Mouse (Mus musculus): Measurements from ENCODE around the gene Rbpj. TPM values are rescaled to one million over a fixed set of nuclear protein-coding genes. Genes with fewer than 3 reads are reported as not detected.

Rbpj gene
- polyA plus RNA-seq, 1 experiment from 2014 or later = 54.7 TPM

DNA sequence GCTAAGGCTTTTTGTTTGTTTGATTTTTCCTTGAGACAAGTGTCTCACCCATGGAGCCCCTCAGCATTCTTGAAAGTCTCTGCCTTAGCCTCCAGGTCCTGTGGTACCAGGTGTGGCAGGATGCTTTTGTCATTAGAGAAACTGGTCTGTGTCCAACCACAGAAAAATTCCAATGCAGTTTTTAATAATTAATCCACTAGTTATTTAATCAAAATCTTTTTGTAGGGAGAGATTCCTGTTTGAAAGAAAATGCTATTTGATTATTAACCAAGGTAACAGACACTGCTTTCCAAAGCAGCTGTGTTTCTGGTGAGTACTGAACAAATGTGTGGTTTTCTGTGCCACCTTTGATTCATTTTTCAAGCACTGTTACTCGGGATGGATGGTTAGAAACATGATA is 190.6 kb downstream of the Rbpj start:
- Histone ChIP-seq H3K4me2 (ENCODE audit: low read depth, severe bottlenecking) (no peak overlapping the region), H3K9ac (ENCODE audit: low read length) (no peak overlapping the region), H3K9me3 (ENCODE audit: control insufficient read depth, low read length) (no peaks in the 10 kb centered on the region), H3K4me3 (ENCODE audit: low read depth, low read length) (no peak overlapping the region), H3K27me3 (ENCODE audit: control insufficient read depth, insufficient read depth, low read length) (no peaks in the 10 kb centered on the region), H3K36me3 (ENCODE audit: control insufficient read depth, insufficient read depth, low read length) (peaks cover 4% of the 10 kb centered on the region; the same call in 1 of the 2 replicates), H3K4me1 (ENCODE audit: control insufficient read depth, insufficient read depth, low read length) (no peaks in the 10 kb centered on the region), H3K27ac (replicated peaks; ENCODE audit: low read depth, low read length) (no peak overlapping the region)
- DNase-seq (ENCODE audit: low spot score) = no peak
- ATAC-seq (ENCODE audit: insufficient number of reproducible peaks, low FRiP score, low TSS enrichment, low read depth) = no peak
- 21% methylated on average over 1 of the region's 1 CpGs for whole genome bisulfite sequencing

GRCm38 (mm10) chr5:53657925-53658324 is 192.0 kb downstream of the Rbpj start:
- Histone ChIP-seq H3K27me3 (ENCODE audit: control insufficient read depth, insufficient read depth, low read length) (no peaks in the 10 kb centered on the region), H3K36me3 (ENCODE audit: control insufficient read depth, insufficient read depth, low read length) (no peaks in the 10 kb centered on the region), H3K4me2 (ENCODE audit: low read depth, severe bottlenecking) (no peak overlapping the region), H3K27ac (replicated peaks; ENCODE audit: low read depth, low read length) (no peak overlapping the region), H3K9me3 (ENCODE audit: control insufficient read depth, low read length) (no peaks in the 10 kb centered on the region), H3K4me1 (ENCODE audit: control insufficient read depth, insufficient read depth, low read length) (no peaks in the 10 kb centered on the region), H3K9ac (ENCODE audit: low read length) (no peak overlapping the region), H3K4me3 (ENCODE audit: low read depth, low read length) (no peak overlapping the region)
- no peak for ATAC-seq (ENCODE audit: insufficient number of reproducible peaks, low FRiP score, low TSS enrichment, low read depth)
- 74% methylated on average over 6 of the region's 6 CpGs for WGBS
- peak; percentile 57 for DNase-seq (ENCODE audit: low spot score)

DNA sequence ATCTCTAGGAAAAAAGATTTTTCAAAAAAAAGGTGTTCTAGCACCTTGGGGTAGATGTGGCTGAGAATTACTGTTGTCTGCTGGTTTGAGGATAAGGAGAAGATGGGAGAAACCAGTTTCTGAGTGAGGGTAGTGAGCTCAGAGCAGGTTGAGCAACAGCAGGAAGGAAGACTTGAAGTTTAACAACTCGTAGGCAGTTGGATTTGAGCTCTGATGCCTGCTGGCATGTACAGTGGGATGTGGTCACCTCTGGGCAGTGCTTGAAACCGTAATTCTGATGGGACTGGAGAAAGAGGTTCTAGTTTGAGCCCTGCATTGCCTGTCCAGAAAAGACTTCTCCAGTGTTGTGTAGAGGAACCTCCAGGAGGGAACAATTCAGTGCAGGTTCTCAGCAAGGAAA is 195.6 kb downstream of the Rbpj start:
- Histone ChIP-seq H3K36me3 (ENCODE audit: control insufficient read depth, insufficient read depth, low read length) (no peaks in the 10 kb centered on the region), H3K27ac (replicated peaks; ENCODE audit: low read depth, low read length) (no peak overlapping the region), H3K9ac (ENCODE audit: low read length) (no peak overlapping the region), H3K9me3 (ENCODE audit: control insufficient read depth, low read length) (no peaks in the 10 kb centered on the region), H3K4me2 (ENCODE audit: low read depth, severe bottlenecking) (no peak overlapping the region), H3K27me3 (ENCODE audit: control insufficient read depth, insufficient read depth, low read length) (no peaks in the 10 kb centered on the region), H3K4me1 (ENCODE audit: control insufficient read depth, insufficient read depth, low read length) (no peaks in the 10 kb centered on the region), H3K4me3 (ENCODE audit: low read depth, low read length) (no peak overlapping the region)
- ATAC-seq (ENCODE audit: insufficient number of reproducible peaks, low FRiP score, low TSS enrichment, low read depth) (no peak), DNase-seq (ENCODE audit: low spot score) (no peak)
- WGBS = 85% methylated on average over 2 of the region's 2 CpGs

DNA sequence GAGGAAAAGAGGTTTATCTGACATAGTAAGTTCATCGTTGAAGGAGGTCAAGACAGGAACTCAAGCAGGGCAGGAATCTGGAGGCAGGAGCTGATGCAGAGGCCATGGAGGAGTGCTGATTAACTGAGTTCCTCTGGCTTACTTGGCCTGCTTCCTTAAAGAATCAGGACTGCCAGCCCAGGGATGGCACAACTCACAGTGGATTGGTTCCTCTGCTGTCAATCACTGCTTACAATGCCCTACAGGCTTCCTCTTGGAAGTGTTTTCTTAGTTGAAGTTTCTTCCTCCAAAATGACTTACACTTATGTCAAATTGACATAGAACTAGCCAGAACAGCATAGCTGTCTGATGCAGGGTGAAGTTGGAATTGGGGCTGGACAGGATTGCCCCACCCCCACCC is 196.5 kb downstream of the Rbpj start:
- DNase-seq (ENCODE audit: low spot score) (no peak), ATAC-seq (ENCODE audit: insufficient number of reproducible peaks, low FRiP score, low TSS enrichment, low read depth) (no peak)
- Histone ChIP-seq H3K36me3 (ENCODE audit: control insufficient read depth, insufficient read depth, low read length) (no peaks in the 10 kb centered on the region), H3K27ac (replicated peaks; ENCODE audit: low read depth, low read length) (no peak overlapping the region), H3K4me3 (ENCODE audit: low read depth, low read length) (no peak overlapping the region), H3K9ac (ENCODE audit: low read length) (no peak overlapping the region), H3K4me2 (ENCODE audit: low read depth, severe bottlenecking) (no peak overlapping the region), H3K9me3 (ENCODE audit: control insufficient read depth, low read length) (no peaks in the 10 kb centered on the region), H3K4me1 (ENCODE audit: control insufficient read depth, insufficient read depth, low read length) (no peaks in the 10 kb centered on the region), H3K27me3 (ENCODE audit: control insufficient read depth, insufficient read depth, low read length) (no peaks in the 10 kb centered on the region)
- WGBS = 43% methylated on average over 1 of the region's 1 CpGs

DNA sequence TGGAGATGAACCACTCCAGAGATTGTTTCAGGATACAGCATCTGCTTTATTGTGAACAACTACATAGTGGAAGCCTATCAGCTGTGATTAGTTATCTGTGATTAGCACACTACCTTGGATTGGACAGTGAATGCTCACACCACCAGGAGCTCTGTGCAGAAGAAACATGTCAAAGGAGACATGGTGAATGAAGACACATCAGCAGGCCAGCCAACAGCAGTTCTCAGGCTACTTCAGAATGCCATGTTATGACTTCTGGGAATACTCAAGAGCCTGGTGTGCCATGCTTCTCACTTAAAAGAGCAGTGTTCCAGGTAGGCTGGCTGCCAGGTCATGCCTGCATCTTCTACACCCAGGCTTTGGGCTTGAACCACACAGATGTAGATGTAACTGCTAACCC is 197.7 kb downstream of the Rbpj start:
- Histone ChIP-seq H3K9me3 (ENCODE audit: control insufficient read depth, low read length) (no peaks in the 10 kb centered on the region), H3K27me3 (ENCODE audit: control insufficient read depth, insufficient read depth, low read length) (no peaks in the 10 kb centered on the region), H3K27ac (replicated peaks; ENCODE audit: low read depth, low read length) (no peak overlapping the region), H3K4me3 (ENCODE audit: low read depth, low read length) (no peak overlapping the region), H3K36me3 (ENCODE audit: control insufficient read depth, insufficient read depth, low read length) (no peaks in the 10 kb centered on the region), H3K4me2 (ENCODE audit: low read depth, severe bottlenecking) (no peak overlapping the region), H3K9ac (ENCODE audit: low read length) (no peak overlapping the region), H3K4me1 (ENCODE audit: control insufficient read depth, insufficient read depth, low read length) (no peaks in the 10 kb centered on the region)
- DNase-seq (ENCODE audit: low spot score) (no peak), ATAC-seq (ENCODE audit: insufficient number of reproducible peaks, low FRiP score, low TSS enrichment, low read depth) (no peak)

- no peak for ATAC-seq (ENCODE audit: insufficient number of reproducible peaks, low FRiP score, low TSS enrichment, low read depth)
- Histone ChIP-seq H3K9me3 (ENCODE audit: control insufficient read depth, low read length) (no peaks in the 10 kb centered on the region), H3K36me3 (ENCODE audit: control insufficient read depth, insufficient read depth, low read length) (no peaks in the 10 kb centered on the region), H3K4me3 (ENCODE audit: low read depth, low read length) (no peak overlapping the region), H3K27ac (replicated peaks; ENCODE audit: low read depth, low read length) (no peak overlapping the region), H3K4me1 (ENCODE audit: control insufficient read depth, insufficient read depth, low read length) (no peaks in the 10 kb centered on the region), H3K27me3 (ENCODE audit: control insufficient read depth, insufficient read depth, low read length) (no peaks in the 10 kb centered on the region), H3K4me2 (ENCODE audit: low read depth, severe bottlenecking) (no peak overlapping the region), H3K9ac (ENCODE audit: low read length) (no peak overlapping the region)
- WGBS = 91% methylated on average over 5 of the region's 5 CpGs
- no peak for DNase-seq (ENCODE audit: low spot score)
Measured at GRCm38 (mm10) chr5:53668021-53668420, 202.1 kb downstream of the Rbpj start.

DNA sequence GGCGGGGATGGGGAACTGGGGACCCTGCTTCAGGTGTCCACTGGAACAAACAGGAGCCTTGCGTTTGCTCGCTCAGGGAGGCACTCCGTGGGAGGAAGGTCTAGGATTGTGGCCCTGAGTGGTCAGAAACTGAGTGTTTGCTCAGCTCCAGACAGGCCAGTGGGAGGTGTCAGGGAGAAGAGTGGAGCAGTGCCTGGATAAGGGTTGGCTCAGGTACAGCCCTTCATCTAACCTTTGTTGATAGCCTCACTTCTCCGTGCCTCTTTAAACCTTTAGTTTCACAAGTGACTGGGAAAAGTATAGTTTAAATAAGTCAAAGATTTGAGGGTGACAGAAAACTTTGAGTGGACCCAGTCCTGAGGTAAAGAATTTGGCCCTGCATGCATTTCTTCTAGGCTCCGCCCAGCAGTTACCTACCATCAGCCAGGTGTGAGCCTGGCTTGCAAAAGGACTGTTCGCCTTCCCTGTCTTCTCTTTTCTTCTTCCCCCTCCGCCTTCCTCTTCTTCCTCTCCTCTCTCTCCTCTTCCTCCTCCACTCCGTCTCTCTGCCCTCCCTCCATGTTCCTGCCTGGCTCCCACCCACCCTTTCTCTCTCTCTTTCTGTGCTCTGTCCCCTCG is 204.5 kb downstream of the Rbpj start:
- Histone ChIP-seq H3K4me2 (ENCODE audit: low read depth, severe bottlenecking) (no peak overlapping the region), H3K27ac (replicated peaks; ENCODE audit: low read depth, low read length) (no peak overlapping the region), H3K4me3 (ENCODE audit: low read depth, low read length) (no peak overlapping the region), H3K27me3 (ENCODE audit: control insufficient read depth, insufficient read depth, low read length) (no peaks in the 10 kb centered on the region), H3K36me3 (ENCODE audit: control insufficient read depth, insufficient read depth, low read length) (no peaks in the 10 kb centered on the region), H3K9ac (ENCODE audit: low read length) (no peak overlapping the region), H3K4me1 (ENCODE audit: control insufficient read depth, insufficient read depth, low read length) (no peaks in the 10 kb centered on the region), H3K9me3 (ENCODE audit: control insufficient read depth, low read length) (no peaks in the 10 kb centered on the region)
- 89% methylated on average over 10 of the region's 10 CpGs for WGBS
- ATAC-seq (ENCODE audit: insufficient number of reproducible peaks, low FRiP score, low TSS enrichment, low read depth) = no peak
- DNase-seq (ENCODE audit: low spot score) = no peak

- no peak overlapping the region for H3K9ac ChIP-seq (ENCODE audit: low read length)
- ATAC-seq (ENCODE audit: insufficient number of reproducible peaks, low FRiP score, low TSS enrichment, low read depth) (no peak), DNase-seq (ENCODE audit: low spot score) (no peak)
- no peaks in the 10 kb centered on the region for H3K9me3 ChIP-seq (ENCODE audit: control insufficient read depth, low read length)
- H3K4me3 ChIP-seq (ENCODE audit: low read depth, low read length) = no peak overlapping the region
- WGBS = 78% methylated on average over 4 of the region's 4 CpGs
- H3K36me3 ChIP-seq (ENCODE audit: control insufficient read depth, insufficient read depth, low read length) = no peaks in the 10 kb centered on the region
- no peak overlapping the region for H3K4me2 ChIP-seq (ENCODE audit: low read depth, severe bottlenecking)
- no peak overlapping the region for H3K27ac ChIP-seq (replicated peaks; ENCODE audit: low read depth, low read length)
- no peaks in the 10 kb centered on the region for H3K4me1 ChIP-seq (ENCODE audit: control insufficient read depth, insufficient read depth, low read length)
- no peaks in the 10 kb centered on the region for H3K27me3 ChIP-seq (ENCODE audit: control insufficient read depth, insufficient read depth, low read length)
Measured at GRCm38 (mm10) chr5:53671507-53671906, 205.6 kb downstream of the Rbpj start.

GRCm38 (mm10) chr5:53672352-53672751 is 206.4 kb downstream of the Rbpj start:
- Histone ChIP-seq H3K4me1 (ENCODE audit: control insufficient read depth, insufficient read depth, low read length) (no peaks in the 10 kb centered on the region), H3K27me3 (ENCODE audit: control insufficient read depth, insufficient read depth, low read length) (no peaks in the 10 kb centered on the region), H3K4me3 (ENCODE audit: low read depth, low read length) (no peak overlapping the region), H3K9me3 (ENCODE audit: control insufficient read depth, low read length) (no peaks in the 10 kb centered on the region), H3K9ac (ENCODE audit: low read length) (no peak overlapping the region), H3K4me2 (ENCODE audit: low read depth, severe bottlenecking) (no peak overlapping the region), H3K36me3 (ENCODE audit: control insufficient read depth, insufficient read depth, low read length) (no peaks in the 10 kb centered on the region), H3K27ac (replicated peaks; ENCODE audit: low read depth, low read length) (no peak overlapping the region)
- ATAC-seq (ENCODE audit: insufficient number of reproducible peaks, low FRiP score, low TSS enrichment, low read depth) = 0 out of 2 replicates have a peak, but pooled peaks have one; percentile 47
- 25% methylated on average over 5 of the region's 5 CpGs for WGBS
- peak; percentile 88 for DNase-seq (ENCODE audit: low spot score)
